Mouse (Mus musculus): ENCODE measurements around the gene Setx.

DNA sequence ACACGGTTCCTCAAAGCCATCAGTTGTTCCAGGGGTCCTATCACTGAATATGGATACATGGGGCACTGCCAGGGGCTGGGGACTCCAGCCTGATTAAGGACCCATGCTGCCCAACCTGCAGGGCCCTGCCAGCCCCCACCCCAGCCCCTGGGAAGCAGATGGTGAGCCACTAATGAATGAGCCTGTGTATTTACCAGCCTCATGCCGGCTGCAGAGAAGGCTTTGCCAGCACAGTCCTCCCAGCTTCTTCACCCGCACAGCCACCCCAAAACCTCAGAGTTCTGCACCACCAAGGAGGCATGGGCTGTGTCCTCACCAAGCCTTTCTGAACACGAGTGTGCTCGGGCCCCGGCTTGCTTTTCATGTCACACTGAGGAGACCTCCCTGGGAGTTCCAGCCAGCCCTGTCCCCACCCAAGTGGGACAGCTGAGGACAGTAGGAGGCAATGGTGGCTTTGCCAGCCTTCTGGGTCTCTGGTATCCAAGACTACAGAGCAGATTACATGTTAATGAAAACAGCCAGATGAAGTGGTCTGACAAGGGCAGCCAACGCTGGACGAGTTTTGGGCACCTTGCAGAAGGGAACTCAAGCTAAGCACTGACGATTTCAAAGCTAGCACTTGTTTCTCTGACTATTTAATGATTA lies 106.3 kb downstream of the Setx start:
- TF ChIP-seq CTCF (IDR thresholded peaks at IDR 0.05) (no peak), EP300 (IDR thresholded peaks at IDR 0.05) (no peak)
